Mouse (Mus musculus): Measurements from ENCODE around the gene Hbp1. TPM values are rescaled to one million over a fixed set of nuclear protein-coding genes. Genes with fewer than 3 reads are reported as not detected.

The Hbp1 gene
- polyA plus RNA-seq, 1 experiment from 2014 or later = 75.2 TPM

- H3K36me3 ChIP-seq (ENCODE audit: control insufficient read depth, insufficient read depth, low read length) = peaks cover 4% of the 10 kb centered on the region; the same call in 1 of the 2 replicates
- no peak for ATAC-seq (ENCODE audit: low FRiP score, low TSS enrichment)
- WGBS = 92% methylated on average over 11 of the region's 11 CpGs
Observed at GRCm38 (mm10) chr12:31885844-31886606, 64.3 kb downstream of the Hbp1 start.

GRCm38 (mm10) chr12:31885084-31885483, 65.3 kb downstream of the Hbp1 start:
- 82% methylated on average over 4 of the region's 4 CpGs for WGBS
- H3K4me2 ChIP-seq (replicated peaks; ENCODE audit: low read depth) = no peak overlapping the region
- no peak for ATAC-seq (ENCODE audit: low FRiP score, low TSS enrichment)
- no peaks in the 10 kb centered on the region for H3K4me1 ChIP-seq (replicated peaks; ENCODE audit: control insufficient read depth, insufficient read depth)
- no peak for DNase-seq (ENCODE audit: low spot score)
- H3K27me3 ChIP-seq (ENCODE audit: control insufficient read depth, insufficient read depth, low read length) = no peaks in the 10 kb centered on the region
- H3K9ac ChIP-seq (ENCODE audit: low read length) = no peak overlapping the region
- TF ChIP-seq CTCF (IDR thresholded peaks at IDR 0.05; ENCODE audit: low read depth) = no peak
- TF ChIP-seq EP300 (optimal IDR thresholded peaks at IDR 0.05) = no peak
- no peak overlapping the region for H3K27ac ChIP-seq (replicated peaks)
- no peaks in the 10 kb centered on the region for H3K9me3 ChIP-seq (ENCODE audit: control insufficient read depth, low read length)
- peaks cover 4% of the 10 kb centered on the region; the same call in 1 of the 2 replicates for H3K36me3 ChIP-seq (ENCODE audit: control insufficient read depth, insufficient read depth, low read length)
- H3K4me3 ChIP-seq (ENCODE audit: low read depth, low read length) = no peak overlapping the region

More at GRCm38 (mm10) chr12:31885844-31886606, 64.3 kb downstream of the Hbp1 start:
- TF ChIP-seq EP300 (optimal IDR thresholded peaks at IDR 0.05) (no peak), CTCF (IDR thresholded peaks at IDR 0.05; ENCODE audit: low read depth) (no peak)
- H3K4me1 ChIP-seq (replicated peaks; ENCODE audit: control insufficient read depth, insufficient read depth) = no peaks in the 10 kb centered on the region
- DNase-seq (ENCODE audit: low spot score) = no peak
- no peak overlapping the region for H3K4me2 ChIP-seq (replicated peaks; ENCODE audit: low read depth)
- H3K4me3 ChIP-seq (ENCODE audit: low read depth, low read length) = no peak overlapping the region
- H3K27me3 ChIP-seq (ENCODE audit: control insufficient read depth, insufficient read depth, low read length) = no peaks in the 10 kb centered on the region
- H3K9me3 ChIP-seq (ENCODE audit: control insufficient read depth, low read length) = no peaks in the 10 kb centered on the region
- no peak overlapping the region for H3K9ac ChIP-seq (ENCODE audit: low read length)
- H3K27ac ChIP-seq (replicated peaks) = no peak overlapping the region

GRCm38 (mm10) chr12:31884365-31884764, 66.0 kb downstream of the Hbp1 start:
- no peak for ATAC-seq (ENCODE audit: low FRiP score, low TSS enrichment)
- WGBS = 88% methylated on average over 4 of the region's 4 CpGs
- Histone ChIP-seq H3K9ac (ENCODE audit: low read length) (no peak overlapping the region), H3K9me3 (ENCODE audit: control insufficient read depth, low read length) (no peaks in the 10 kb centered on the region), H3K4me1 (replicated peaks; ENCODE audit: control insufficient read depth, insufficient read depth) (no peaks in the 10 kb centered on the region), H3K27ac (replicated peaks) (no peak overlapping the region), H3K4me3 (ENCODE audit: low read depth, low read length) (no peak overlapping the region), H3K36me3 (ENCODE audit: control insufficient read depth, insufficient read depth, low read length) (peaks cover 4% of the 10 kb centered on the region; the same call in 1 of the 2 replicates), H3K4me2 (replicated peaks; ENCODE audit: low read depth) (no peak overlapping the region), H3K27me3 (ENCODE audit: control insufficient read depth, insufficient read depth, low read length) (no peaks in the 10 kb centered on the region)
- TF ChIP-seq EP300 (optimal IDR thresholded peaks at IDR 0.05) = no peak
- TF ChIP-seq CTCF (IDR thresholded peaks at IDR 0.05; ENCODE audit: low read depth) = no peak
- DNase-seq (ENCODE audit: low spot score) = no peak

- Histone ChIP-seq H3K27ac (replicated peaks) (no peak overlapping the region), H3K4me1 (replicated peaks; ENCODE audit: control insufficient read depth, insufficient read depth) (no peaks in the 10 kb centered on the region), H3K4me2 (replicated peaks; ENCODE audit: low read depth) (no peak overlapping the region), H3K27me3 (ENCODE audit: control insufficient read depth, insufficient read depth, low read length) (no peaks in the 10 kb centered on the region), H3K4me3 (ENCODE audit: low read depth, low read length) (no peak overlapping the region), H3K9me3 (ENCODE audit: control insufficient read depth, low read length) (no peaks in the 10 kb centered on the region), H3K9ac (ENCODE audit: low read length) (no peak overlapping the region), H3K36me3 (ENCODE audit: control insufficient read depth, insufficient read depth, low read length) (peaks cover 4% of the 10 kb centered on the region; the same call in 1 of the 2 replicates)
- ATAC-seq (ENCODE audit: low FRiP score, low TSS enrichment) = peak; percentile 90
- TF ChIP-seq EP300 (optimal IDR thresholded peaks at IDR 0.05) (no peak), CTCF (IDR thresholded peaks at IDR 0.05; ENCODE audit: low read depth) (no peak)
- no peak for DNase-seq (ENCODE audit: low spot score)
- WGBS = 41% methylated on average over 1 of the region's 1 CpGs
Observed at GRCm38 (mm10) chr12:31882736-31883135, 67.6 kb downstream of the Hbp1 start.

GRCm38 (mm10) chr12:31876775-31877174, 73.6 kb downstream of the Hbp1 start:
- H3K27me3 ChIP-seq (ENCODE audit: control insufficient read depth, insufficient read depth, low read length) = no peaks in the 10 kb centered on the region
- no peak overlapping the region for H3K27ac ChIP-seq (replicated peaks)
- no peaks in the 10 kb centered on the region for H3K4me1 ChIP-seq (replicated peaks; ENCODE audit: control insufficient read depth, insufficient read depth)
- TF ChIP-seq EP300 (optimal IDR thresholded peaks at IDR 0.05) (no peak), CTCF (IDR thresholded peaks at IDR 0.05; ENCODE audit: low read depth) (no peak)
- WGBS = 72% methylated on average over 4 of the region's 4 CpGs
- H3K4me2 ChIP-seq (replicated peaks; ENCODE audit: low read depth) = no peak overlapping the region
- no peaks in the 10 kb centered on the region for H3K36me3 ChIP-seq (ENCODE audit: control insufficient read depth, insufficient read depth, low read length)
- no peak overlapping the region for H3K4me3 ChIP-seq (ENCODE audit: low read depth, low read length)
- ATAC-seq (ENCODE audit: low FRiP score, low TSS enrichment) = no peak
- no peaks in the 10 kb centered on the region for H3K9me3 ChIP-seq (ENCODE audit: control insufficient read depth, low read length)
- no peak for DNase-seq (ENCODE audit: low spot score)
- no peak overlapping the region for H3K9ac ChIP-seq (ENCODE audit: low read length)

Other genes starting within 250 kb of the Hbp1 start
- gene Gpr22, start 236.6 kb downstream of the Hbp1 start, polyA plus RNA-seq (2015; fragmentation: Nextera tagmentation; extraction: Ambion mirVana) = 1.5 and 1.7 TPM in 2 replicates
- gene Prkar2b, start 110.8 kb upstream of the Hbp1 start, polyA plus RNA-seq (2015; fragmentation: Nextera tagmentation; extraction: Ambion mirVana) = 16.3 and 17.9 TPM in 2 replicates

Data from stomach, postnatal 0 days (tissue).